Mouse (Mus musculus) cerebral cortex, adult 2 months (tissue): ENCODE results near the gene Lrrc29.

Experiments
- WGBS: fragments of 180-500 bp; shearing (Covaris S2); methylation state at CpG from one replicate; pipeline ENCODE4 v1.1.7; 2018; 5-methylcytosine and 5-hydroxymethylcytosine counted together

The Lrrc29 gene

DNA sequence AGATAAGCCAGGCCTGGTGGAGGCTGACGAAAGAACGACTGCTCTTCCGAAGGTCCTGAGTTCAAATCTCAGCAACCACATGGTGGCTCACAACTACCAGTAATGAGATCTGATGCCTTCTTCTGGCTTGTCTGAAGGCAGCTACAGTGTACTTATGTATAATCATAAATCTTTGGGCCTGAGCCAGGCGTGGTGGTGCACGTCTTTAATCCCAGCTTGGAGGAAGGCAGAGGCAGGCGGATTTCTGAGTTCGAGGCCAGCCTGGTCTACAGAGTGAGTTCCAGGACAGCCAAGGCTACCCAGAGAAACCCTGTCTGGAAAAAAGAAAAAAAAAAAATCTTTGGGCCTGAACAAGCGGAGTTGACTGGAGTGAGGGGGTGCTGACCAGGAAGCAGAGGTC, 34.7 kb downstream of the Lrrc29 start:
- 80% methylated on average over 8 of the region's 8 CpGs for WGBS

- 19% methylated on average over 31 of the region's 31 CpGs for WGBS
Measured at GRCm38 (mm10) chr8:105290554-105291314, 35.3 kb downstream of the Lrrc29 start.

- WGBS, result 4% methylated on average over 43 of the region's 43 CpGs
Measured at GRCm38 (mm10) chr8:105289805-105290460, 36.1 kb downstream of the Lrrc29 start, which contains the start of gene 4931428F04Rik. 4931428F04Rik (minus strand) TSS chr8:105289864.

- 1% methylated on average over 53 of the region's 53 CpGs for WGBS
Measured at GRCm38 (mm10) chr8:105288958-105289732, 36.9 kb downstream of the Lrrc29 start.

DNA sequence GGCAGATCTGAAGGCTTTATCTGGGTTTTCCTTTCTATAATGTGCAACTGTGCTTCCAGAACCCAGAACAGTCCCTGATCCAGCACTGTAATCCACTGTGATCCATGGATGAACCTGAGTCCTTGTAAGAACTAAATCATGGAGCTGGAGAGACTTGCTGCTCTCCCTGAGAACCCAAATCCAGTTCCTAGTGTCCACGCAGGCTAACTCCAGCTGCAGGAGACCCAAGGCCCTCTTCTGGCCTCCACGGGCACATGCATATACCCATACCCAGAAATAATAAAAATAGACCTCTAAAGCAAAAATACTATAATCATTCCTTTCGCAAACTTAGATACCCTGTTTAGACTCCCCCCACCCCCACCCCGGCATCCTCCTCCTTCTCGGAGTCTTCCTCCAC, 37.8 kb downstream of the Lrrc29 start:
- 55% methylated on average over 5 of the region's 5 CpGs for WGBS

- 89% methylated on average over 4 of the region's 4 CpGs for WGBS
Measured at GRCm38 (mm10) chr8:105286907-105287306, 39.2 kb downstream of the Lrrc29 start.

DNA sequence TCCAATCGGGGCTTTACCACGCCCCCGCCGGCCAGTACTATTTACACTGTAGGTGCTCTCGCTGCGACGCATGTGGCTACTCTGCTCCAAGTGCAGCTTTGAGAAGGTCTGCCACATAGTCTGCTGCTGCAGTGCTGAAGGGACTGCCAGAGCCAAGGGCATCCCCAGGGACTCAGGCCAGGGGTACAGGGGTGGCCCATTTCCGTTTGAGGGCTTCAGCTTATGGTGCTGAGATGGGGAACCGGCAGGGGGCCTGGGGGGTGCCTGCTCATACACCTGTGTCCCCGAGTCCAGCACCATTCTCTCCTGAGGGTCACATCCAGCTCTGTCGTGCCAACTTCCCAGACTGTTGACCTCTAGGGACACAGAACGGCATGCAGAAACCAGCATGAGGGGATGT, 40.6 kb downstream of the Lrrc29 start:
- 65% methylated on average over 12 of the region's 12 CpGs for WGBS

- 52% methylated on average over 23 of the region's 23 CpGs for WGBS
Measured at GRCm38 (mm10) chr8:105283074-105283473, 43.0 kb downstream of the Lrrc29 start.

DNA sequence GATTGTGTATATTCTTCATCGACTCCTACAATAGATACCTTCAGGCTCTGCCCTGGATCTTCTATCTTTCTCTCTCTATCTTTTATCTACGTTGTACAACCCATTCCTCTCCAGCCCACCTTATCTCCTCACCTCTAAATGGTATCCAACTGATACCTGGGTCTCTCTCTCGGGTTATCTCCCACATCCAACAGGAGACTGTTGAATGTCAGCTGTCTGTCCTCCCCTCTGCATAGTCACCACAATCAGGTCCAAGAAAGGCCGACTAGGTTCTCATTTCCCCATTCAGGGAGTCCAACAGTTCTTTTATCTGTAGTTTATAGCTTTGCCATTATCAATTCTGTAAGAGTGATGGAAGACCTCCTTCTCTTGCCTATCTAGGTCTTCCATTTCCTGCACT, 43.8 kb downstream of the Lrrc29 start:
- 94% methylated on average over 4 of the region's 4 CpGs for WGBS

DNA sequence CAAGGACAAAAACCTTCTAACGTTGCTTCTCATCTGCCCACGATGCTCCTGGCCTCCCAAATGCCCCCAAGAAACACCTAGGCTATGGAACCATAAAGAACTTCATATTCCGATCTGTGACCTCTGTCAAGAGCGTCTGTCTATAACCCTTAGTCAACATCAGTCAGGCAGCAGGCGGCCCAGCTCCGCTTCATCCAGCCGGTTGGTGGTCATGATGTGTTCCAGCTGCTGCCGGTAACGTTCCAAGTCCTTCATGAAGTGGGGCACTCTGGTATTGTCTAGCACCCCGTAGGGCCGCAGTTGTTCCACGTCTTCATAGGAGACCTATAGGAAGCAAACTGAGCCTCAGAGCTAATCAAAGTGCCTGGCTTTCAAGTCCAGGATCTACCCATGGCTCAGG, 44.3 kb downstream of the Lrrc29 start:
- WGBS, result 93% methylated on average over 12 of the region's 12 CpGs

DNA sequence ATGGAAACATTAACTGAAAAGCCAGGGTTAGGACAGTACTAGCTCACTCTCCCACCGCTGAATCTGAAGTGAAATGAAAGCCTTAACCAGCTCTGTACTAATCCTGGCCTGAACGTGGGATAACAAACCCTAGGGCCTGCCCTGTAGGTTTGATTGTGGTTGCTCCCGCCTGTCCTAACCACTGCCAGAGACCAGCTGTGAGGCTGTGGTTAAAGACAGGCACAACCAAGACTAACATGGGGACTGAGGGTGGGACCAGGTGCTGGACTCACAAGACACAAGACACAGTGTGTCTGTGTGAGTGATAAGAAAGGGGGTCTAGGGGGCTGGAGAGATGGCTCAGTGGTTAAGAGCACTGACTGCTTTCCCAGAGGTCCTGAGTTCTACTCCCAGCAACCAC, 45.5 kb downstream of the Lrrc29 start:
- whole genome bisulfite sequencing, result 84% methylated on average over 3 of the region's 3 CpGs

DNA sequence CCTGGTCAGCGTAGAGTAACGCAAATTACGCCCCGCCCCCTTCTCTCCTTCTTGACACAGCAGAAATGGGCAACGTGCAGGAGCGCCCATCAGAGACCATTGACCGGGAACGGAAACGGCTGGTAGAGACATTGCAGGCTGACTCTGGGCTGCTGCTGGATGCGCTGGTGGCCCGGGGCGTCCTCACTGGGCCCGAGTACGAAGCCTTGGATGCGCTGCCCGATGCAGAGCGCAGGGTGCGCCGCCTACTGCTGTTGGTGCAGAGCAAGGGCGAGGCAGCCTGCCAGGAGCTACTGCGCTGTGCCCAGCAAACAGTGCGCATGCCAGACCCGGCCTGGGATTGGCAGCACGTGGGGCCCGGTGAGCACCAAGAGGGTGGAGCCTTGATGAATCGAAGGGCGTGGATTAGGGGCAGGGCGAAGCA, 47.2 kb downstream of the Lrrc29 start:
- 5% methylated on average over 28 of the region's 28 CpGs for WGBS

GRCm38 (mm10) chr8:105276292-105277120, 49.6 kb downstream of the Lrrc29 start:
- WGBS, result 4% methylated on average over 30 of the region's 30 CpGs

- 3% methylated on average over 10 of the region's 10 CpGs for WGBS
Measured at GRCm38 (mm10) chr8:105275840-105276239, 50.2 kb downstream of the Lrrc29 start, which contains the start of gene Nol3. Nol3 (plus strand) TSS chr8:105276140.

DNA sequence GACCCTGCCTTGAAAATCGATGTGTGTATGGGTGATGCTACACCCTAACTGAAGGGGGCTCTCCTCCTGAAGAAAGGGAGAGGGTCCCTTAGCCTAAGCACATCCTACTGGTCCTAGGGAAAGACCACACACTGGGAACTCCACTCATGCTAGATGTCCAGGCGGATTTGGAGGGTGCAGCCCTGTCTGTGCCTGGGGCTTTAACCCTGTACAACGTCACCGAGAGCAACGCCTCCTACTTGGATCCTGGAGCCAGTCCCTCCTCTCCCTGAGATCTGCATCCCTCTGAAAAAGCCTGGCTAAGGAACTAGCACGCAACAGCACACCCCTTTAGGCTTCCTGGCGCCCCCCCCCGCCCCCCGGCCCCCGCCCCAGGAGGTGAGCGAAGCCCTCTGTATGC, 50.7 kb downstream of the Lrrc29 start:
- WGBS, result 8% methylated on average over 11 of the region's 11 CpGs

GRCm38 (mm10) chr8:105270916-105271186, 55.2 kb downstream of the Lrrc29 start:
- WGBS, result 32% methylated on average over 11 of the region's 11 CpGs

GRCm38 (mm10) chr8:105270101-105270915, 55.8 kb downstream of the Lrrc29 start:
- WGBS, result 21% methylated on average over 39 of the region's 39 CpGs

- WGBS, result 3% methylated on average over 42 of the region's 42 CpGs
Measured at GRCm38 (mm10) chr8:105269461-105269947, 56.6 kb downstream of the Lrrc29 start, which contains the start of gene Hsf4. Hsf4 (plus strand) TSS chr8:105269801.

DNA sequence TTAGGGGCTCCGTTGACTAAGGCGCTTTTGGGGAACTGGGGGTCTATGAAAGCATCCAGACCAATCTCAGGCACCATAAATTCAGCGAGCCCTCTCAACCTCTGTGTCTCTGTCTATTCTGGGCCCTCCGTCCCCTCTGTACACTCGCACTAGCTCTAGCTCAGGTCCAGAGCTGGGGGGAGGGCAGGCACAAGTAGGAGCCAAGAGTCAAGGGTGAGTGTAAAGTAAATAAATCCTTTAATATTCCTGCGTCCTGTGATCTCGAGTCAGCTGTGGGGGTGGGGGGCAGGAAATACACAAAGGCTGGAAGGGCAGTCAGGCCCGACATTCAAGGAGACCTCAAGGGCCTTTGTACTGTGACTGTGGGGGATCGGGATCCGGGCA, 57.0 kb downstream of the Lrrc29 start:
- 6% methylated on average over 10 of the region's 10 CpGs for WGBS

- WGBS, result 7% methylated on average over 65 of the region's 65 CpGs
Measured at GRCm38 (mm10) chr8:105268342-105269074, 57.6 kb downstream of the Lrrc29 start.
